Mouse (Mus musculus) megakaryocyte, adult 5-6 weeks (primary cell): ENCODE measurements around the gene Gm17019. TPM values are rescaled to one million over a fixed set of nuclear protein-coding genes. Genes with fewer than 3 reads are reported as not detected.
"Not testable (repeated sequence)": the region's sequence is repeated elsewhere in the genome, so short reads cannot be mapped to it uniquely, and the experiment has no call there.

Source experiments
- ATAC-seq: 2 replicates; pipeline ENCODE4 v1.8.0; 2016; ENCODE audit warnings: mild to moderate bottlenecking, inconsistent platforms; ENCODE audit not compliant: poor library complexity, severe bottlenecking
- total RNA-seq, 2 experiments: library from RNA; stranded (forward) in 1 of 2; stranded (reverse) in 1 of 2; fragments of 153-499, 151-499 nt in 1 of 2; fragments of 221-1000, 200-1000 nt in 1 of 2; gene quantifications; 2 replicates each; pipeline versions ENCODE4 v1.2.3 to v1.2.4; 2015 to 2017

Gm17019 gene
- not detected in 2 replicates for total RNA-seq (2015)
- total RNA-seq (2017) = not detected in 2 replicates

GRCm38 (mm10) chr5:15032898-15033297 is at the start of gene Gm17019:
Gene Gm17019, minus strand, starts transcription at chr5:15032998.
- ATAC-seq = not testable (repeated sequence)

GRCm38 (mm10) chr5:15062385-15062715 is 29.6 kb upstream of the Gm17019 start:
- not testable (repeated sequence) for ATAC-seq

- ATAC-seq = not testable (repeated sequence)
These were observed 29.0 kb upstream of the Gm17019 start for GRCm38 (mm10) chr5:15061638-15062384.

- not testable (repeated sequence) for ATAC-seq
These were observed 21.6 kb upstream of the Gm17019 start for GRCm38 (mm10) chr5:15054151-15055025.

GRCm38 (mm10) chr5:15053606-15053962 is 20.8 kb upstream of the Gm17019 start:
- not testable (repeated sequence) for ATAC-seq

- ATAC-seq = not testable (repeated sequence)
These were observed 20.3 kb upstream of the Gm17019 start for GRCm38 (mm10) chr5:15052945-15053605.

GRCm38 (mm10) chr5:15050807-15051206 is 18.0 kb upstream of the Gm17019 start:
- not testable (repeated sequence) for ATAC-seq

GRCm38 (mm10) chr5:15044830-15045767 is 12.3 kb upstream of the Gm17019 start:
- not testable (repeated sequence) for ATAC-seq

GRCm38 (mm10) chr5:15040784-15041183 is 8.0 kb upstream of the Gm17019 start:
- ATAC-seq = not testable (repeated sequence)

GRCm38 (mm10) chr5:15039984-15040383 is 7.2 kb upstream of the Gm17019 start:
- ATAC-seq = not testable (repeated sequence)

- not testable (repeated sequence) for ATAC-seq
These were observed 8.5 kb downstream of the Gm17019 start for GRCm38 (mm10) chr5:15024316-15024715.

- not testable (repeated sequence) for ATAC-seq
These were observed 12.7 kb downstream of the Gm17019 start for GRCm38 (mm10) chr5:15020067-15020466.

GRCm38 (mm10) chr5:15010639-15011582 is 21.9 kb downstream of the Gm17019 start:
- ATAC-seq = not testable (repeated sequence)

GRCm38 (mm10) chr5:15006907-15007306 is 25.9 kb downstream of the Gm17019 start:
- not testable (repeated sequence) for ATAC-seq

- not testable (repeated sequence) for ATAC-seq
These were observed 26.5 kb downstream of the Gm17019 start for GRCm38 (mm10) chr5:15006288-15006687.

GRCm38 (mm10) chr5:15005584-15005983 is 27.2 kb downstream of the Gm17019 start:
- not testable (repeated sequence) for ATAC-seq

- not testable (repeated sequence) for ATAC-seq
These were observed 27.9 kb downstream of the Gm17019 start for GRCm38 (mm10) chr5:15004569-15005562.

- ATAC-seq = not testable (repeated sequence)
These were observed 34.7 kb downstream of the Gm17019 start for GRCm38 (mm10) chr5:14998077-14998476.
